Mouse (Mus musculus): Measurements from ENCODE around the gene Arl4c.

- TF ChIP-seq CTCF (IDR thresholded peaks at IDR 0.05; ENCODE audit: borderline replicate concordance, control insufficient read depth, extremely low read depth, insufficient read depth, low read length, poor library complexity) = no peak
- TF ChIP-seq POLR2A (IDR thresholded peaks at IDR 0.05; ENCODE audit: control insufficient read depth, extremely low read depth, insufficient read depth, low read length, poor library complexity) = no peak
These were observed 77.6 kb downstream of the Arl4c start for GRCm38 (mm10) chr1:88624376-88624775.

All from thymus, adult 2 months (tissue).